Mouse (Mus musculus) small intestine, adult 2 months (tissue): ENCODE measurements at regions not wholly inside any gene's neighbourhood (a gene's known extent, or its start where the extent isn't known, plus 50 kb on each side); places are given as distances from the start of the nearest gene placed in this dataset.

Experiments
- CTCF ChIP-seq: fragments of 200-500 bp; IDR thresholded peaks from 2 replicates; pipeline ENCODE4 v1.5.1; 2012; ENCODE audit warnings: low read depth, mild to moderate bottlenecking, control low read depth, inconsistent platforms, low read length, moderate library complexity, mixed read lengths; ENCODE audit not compliant: insufficient replicate concordance, insufficient read length; ENCODE audit errors: extremely low read depth
- POLR2A ChIP-seq: fragments of 200-500 bp; IDR thresholded peaks from 2 replicates; pipeline ENCODE4 v1.6.1; 2012; ENCODE audit warnings: low read depth, mild to moderate bottlenecking, control low read depth, inconsistent platforms, low read length, moderate library complexity

- TF ChIP-seq CTCF, result no peak
- no peak for TF ChIP-seq POLR2A
Measured at GRCm38 (mm10) chr5:18489709-18490108, 129.6 kb upstream of the Gnai1 start.
